Mouse (Mus musculus): ENCODE results near the gene 4931406C07Rik.

DNA sequence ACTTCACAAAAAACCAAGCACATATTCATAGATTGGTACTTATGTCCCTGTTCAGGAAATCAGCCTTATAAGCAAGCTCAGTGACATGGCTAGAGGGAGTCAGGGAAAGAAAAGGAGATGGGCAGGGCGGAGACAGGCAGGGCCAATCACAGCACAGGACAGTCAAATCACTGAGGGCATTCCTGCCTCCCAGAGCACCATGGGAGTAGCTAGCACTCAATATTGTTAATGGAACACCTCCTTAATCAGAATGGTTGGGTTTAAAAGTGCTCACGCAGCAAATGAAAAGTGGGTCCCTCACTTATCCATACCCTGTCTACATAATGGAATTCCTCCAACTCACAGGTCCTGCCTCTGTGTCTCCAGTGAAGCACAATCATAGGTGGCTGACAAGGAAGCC, 3.4 kb downstream of the 4931406C07Rik start:
- TF ChIP-seq CTCF (IDR thresholded peaks at IDR 0.05; ENCODE audit: control insufficient read depth, insufficient read depth, insufficient read length) (no peak), FOSL1 (IDR thresholded peaks at IDR 0.05; ENCODE audit: insufficient read depth, low read length, poor library complexity, severe bottlenecking) (no peak), USF1 (IDR thresholded peaks at IDR 0.05; ENCODE audit: low read depth) (no peak), MAX (IDR thresholded peaks at IDR 0.05) (no peak), CEBPB (IDR thresholded peaks at IDR 0.05; ENCODE audit: low read depth) (no peak), MYOG (IDR thresholded peaks at IDR 0.05; ENCODE audit: control insufficient read depth, extremely low read depth, insufficient read length) (no peak), MYOD1 (IDR thresholded peaks at IDR 0.05; ENCODE audit: control insufficient read depth, insufficient read length, low read depth) (no peak)

All from C2C12 (cell line).